Mouse (Mus musculus): ENCODE measurements around the gene Pcsk5. TPM values are rescaled to one million over a fixed set of nuclear protein-coding genes. Genes with fewer than 3 reads are reported as not detected.

Gene Pcsk5
- polyA plus RNA-seq, 1 experiment, result 1.7 TPM

GRCm38 (mm10) chr19:17761678-17762077, 75.8 kb downstream of the Pcsk5 start:
- no peaks in the 10 kb centered on the region for H3K4me1 ChIP-seq (ENCODE audit: control insufficient read depth, insufficient read depth, low read length)
- no peaks in the 10 kb centered on the region; the same call in 1 of the 2 replicates for H3K27me3 ChIP-seq (ENCODE audit: control insufficient read depth, insufficient read depth, low read length)
- no peak overlapping the region for H3K4me3 ChIP-seq (replicated peaks; ENCODE audit: insufficient read depth, low read depth, low read length)
- no peak overlapping the region for H3K27ac ChIP-seq (ENCODE audit: insufficient read depth, low read length)
- DNase-seq, result no peak
- TF ChIP-seq POLR2A (IDR thresholded peaks at IDR 0.05; ENCODE audit: borderline replicate concordance, insufficient read depth, low read length), result no peak
- TF ChIP-seq CTCF (IDR thresholded peaks at IDR 0.05; ENCODE audit: borderline replicate concordance, insufficient read depth, low read depth, low read length), result no peak
- WGBS, result 78% methylated on average over 5 of the region's 5 CpGs

- TF ChIP-seq CTCF (IDR thresholded peaks at IDR 0.05; ENCODE audit: borderline replicate concordance, insufficient read depth, low read depth, low read length) (no peak), POLR2A (IDR thresholded peaks at IDR 0.05; ENCODE audit: borderline replicate concordance, insufficient read depth, low read length) (no peak)
- 52% methylated on average over 3 of the region's 3 CpGs for WGBS
- no peak overlapping the region for H3K27ac ChIP-seq (ENCODE audit: insufficient read depth, low read length)
- no peaks in the 10 kb centered on the region; the same call in 1 of the 2 replicates for H3K27me3 ChIP-seq (ENCODE audit: control insufficient read depth, insufficient read depth, low read length)
- DNase-seq, result no peak
- H3K4me1 ChIP-seq (ENCODE audit: control insufficient read depth, insufficient read depth, low read length), result no peaks in the 10 kb centered on the region
- no peak overlapping the region for H3K4me3 ChIP-seq (replicated peaks; ENCODE audit: insufficient read depth, low read depth, low read length)
Measured at GRCm38 (mm10) chr19:17752841-17753240, 84.6 kb downstream of the Pcsk5 start.

- WGBS, result 90% methylated on average over 3 of the region's 3 CpGs
- no peak for DNase-seq
- Histone ChIP-seq H3K4me3 (replicated peaks; ENCODE audit: insufficient read depth, low read depth, low read length) (no peak overlapping the region), H3K27ac (ENCODE audit: insufficient read depth, low read length) (no peak overlapping the region), H3K27me3 (ENCODE audit: control insufficient read depth, insufficient read depth, low read length) (no peaks in the 10 kb centered on the region; the same call in 1 of the 2 replicates), H3K4me1 (ENCODE audit: control insufficient read depth, insufficient read depth, low read length) (no peaks in the 10 kb centered on the region)
- TF ChIP-seq CTCF (IDR thresholded peaks at IDR 0.05; ENCODE audit: borderline replicate concordance, insufficient read depth, low read depth, low read length), result no peak
- no peak for TF ChIP-seq POLR2A (IDR thresholded peaks at IDR 0.05; ENCODE audit: borderline replicate concordance, insufficient read depth, low read length)
Measured at GRCm38 (mm10) chr19:17748331-17748730, 89.1 kb downstream of the Pcsk5 start.

- Histone ChIP-seq H3K4me1 (ENCODE audit: control insufficient read depth, insufficient read depth, low read length) (no peaks in the 10 kb centered on the region), H3K27me3 (ENCODE audit: control insufficient read depth, insufficient read depth, low read length) (no peaks in the 10 kb centered on the region; the same call in 1 of the 2 replicates), H3K4me3 (replicated peaks; ENCODE audit: insufficient read depth, low read depth, low read length) (no peak overlapping the region), H3K27ac (ENCODE audit: insufficient read depth, low read length) (no peak overlapping the region)
- TF ChIP-seq POLR2A (IDR thresholded peaks at IDR 0.05; ENCODE audit: borderline replicate concordance, insufficient read depth, low read length) (no peak), CTCF (IDR thresholded peaks at IDR 0.05; ENCODE audit: borderline replicate concordance, insufficient read depth, low read depth, low read length) (no peak)
- 67% methylated on average over 2 of the region's 2 CpGs for WGBS
- no peak for DNase-seq
Measured at GRCm38 (mm10) chr19:17745380-17745779, 92.1 kb downstream of the Pcsk5 start.

GRCm38 (mm10) chr19:17744474-17745069, 92.9 kb downstream of the Pcsk5 start:
- TF ChIP-seq CTCF (IDR thresholded peaks at IDR 0.05; ENCODE audit: borderline replicate concordance, insufficient read depth, low read depth, low read length), result no peak
- no peak for TF ChIP-seq POLR2A (IDR thresholded peaks at IDR 0.05; ENCODE audit: borderline replicate concordance, insufficient read depth, low read length)
- H3K4me3 ChIP-seq (replicated peaks; ENCODE audit: insufficient read depth, low read depth, low read length), result no peak overlapping the region
- no peak for DNase-seq
- 55% methylated on average over 8 of the region's 8 CpGs for WGBS
- no peaks in the 10 kb centered on the region for H3K4me1 ChIP-seq (ENCODE audit: control insufficient read depth, insufficient read depth, low read length)
- no peak overlapping the region for H3K27ac ChIP-seq (ENCODE audit: insufficient read depth, low read length)
- H3K27me3 ChIP-seq (ENCODE audit: control insufficient read depth, insufficient read depth, low read length), result no peaks in the 10 kb centered on the region; the same call in 1 of the 2 replicates

GRCm38 (mm10) chr19:17741465-17741864, 96.0 kb downstream of the Pcsk5 start:
- no peak for TF ChIP-seq POLR2A (IDR thresholded peaks at IDR 0.05; ENCODE audit: borderline replicate concordance, insufficient read depth, low read length)
- no peak for TF ChIP-seq CTCF (IDR thresholded peaks at IDR 0.05; ENCODE audit: borderline replicate concordance, insufficient read depth, low read depth, low read length)
- no peaks in the 10 kb centered on the region; the same call in 1 of the 2 replicates for H3K27me3 ChIP-seq (ENCODE audit: control insufficient read depth, insufficient read depth, low read length)
- no peak for DNase-seq
- H3K4me3 ChIP-seq (replicated peaks; ENCODE audit: insufficient read depth, low read depth, low read length), result no peak overlapping the region
- H3K27ac ChIP-seq (ENCODE audit: insufficient read depth, low read length), result no peak overlapping the region
- 52% methylated on average over 1 of the region's 1 CpGs for WGBS
- H3K4me1 ChIP-seq (ENCODE audit: control insufficient read depth, insufficient read depth, low read length), result no peaks in the 10 kb centered on the region

GRCm38 (mm10) chr19:17732676-17733277, 104.7 kb downstream of the Pcsk5 start:
- no peaks in the 10 kb centered on the region for H3K4me1 ChIP-seq (ENCODE audit: control insufficient read depth, insufficient read depth, low read length)
- H3K4me3 ChIP-seq (replicated peaks; ENCODE audit: insufficient read depth, low read depth, low read length), result no peak overlapping the region
- TF ChIP-seq CTCF (IDR thresholded peaks at IDR 0.05; ENCODE audit: borderline replicate concordance, insufficient read depth, low read depth, low read length) (no peak), POLR2A (IDR thresholded peaks at IDR 0.05; ENCODE audit: borderline replicate concordance, insufficient read depth, low read length) (no peak)
- H3K27ac ChIP-seq (ENCODE audit: insufficient read depth, low read length), result no peak overlapping the region
- no peak for DNase-seq
- no peaks in the 10 kb centered on the region for H3K27me3 ChIP-seq (ENCODE audit: control insufficient read depth, insufficient read depth, low read length)

GRCm38 (mm10) chr19:17717066-17717465, 120.4 kb downstream of the Pcsk5 start:
- H3K27ac ChIP-seq (ENCODE audit: insufficient read depth, low read length), result no peak overlapping the region
- H3K27me3 ChIP-seq (ENCODE audit: control insufficient read depth, insufficient read depth, low read length), result no peaks in the 10 kb centered on the region
- H3K4me1 ChIP-seq (ENCODE audit: control insufficient read depth, insufficient read depth, low read length), result no peaks in the 10 kb centered on the region
- no peak overlapping the region for H3K4me3 ChIP-seq (replicated peaks; ENCODE audit: insufficient read depth, low read depth, low read length)
- 79% methylated on average over 10 of the region's 10 CpGs for WGBS
- DNase-seq, result no peak
- TF ChIP-seq CTCF (IDR thresholded peaks at IDR 0.05; ENCODE audit: borderline replicate concordance, insufficient read depth, low read depth, low read length), result no peak
